Mouse (Mus musculus) midbrain, embryonic 14.5 days (tissue): ENCODE results near the gene Gm44973. TPM values are rescaled to one million over a fixed set of nuclear protein-coding genes. Genes with fewer than 3 reads are reported as not detected.
A peak's percentile ranks its signal among the peaks of the same experiment; 100 is the strongest.

Experiments used
- ATAC-seq: fragments of 200-750 bp; cut with Nextera tagmentation; 2 replicates; pipeline ENCODE4 v1.8.0; 2017; ENCODE audit warnings: moderate number of reproducible peaks, moderate library complexity; ENCODE audit not compliant: low FRiP score, low TSS enrichment
- DNase-seq: peaks from one replicate; pipeline ENCODE4 v3.0.0-alpha.2; 2015
- H3K27ac ChIP-seq: fragments of 300-500 bp; sonication (generic); replicated peaks from 2 replicates; pipeline ENCODE4 v1.5.1; 2014; ENCODE audit warnings: mild to moderate bottlenecking, low read depth, low read length, moderate library complexity
- H3K27me3 ChIP-seq: fragments of 300-500 bp; sonication (generic); 2 replicates; pipeline ENCODE4 v1.6.1; 2014; ENCODE audit warnings: low read length, control low read depth, mixed read lengths; ENCODE audit not compliant: control insufficient read depth, insufficient read depth
- H3K36me3 ChIP-seq: fragments of 300-500 bp; sonication (generic); 2 replicates; pipeline ENCODE4 v1.6.1; 2014; ENCODE audit warnings: low read length, control low read depth; ENCODE audit not compliant: control insufficient read depth, insufficient read depth
- H3K4me1 ChIP-seq: fragments of 300-500 bp; sonication (generic); 2 replicates; pipeline ENCODE4 v1.6.1; 2014; ENCODE audit warnings: mild to moderate bottlenecking, antibody characterized with exemption, low read length, control low read depth; ENCODE audit not compliant: control insufficient read depth, insufficient read depth
- H3K4me2 ChIP-seq: fragments of 300-500 bp; sonication (generic); 2 replicates; pipeline ENCODE4 v1.6.1; 2014; ENCODE audit warnings: mild to moderate bottlenecking, low read length, moderate library complexity
- H3K4me3 ChIP-seq: fragments of 300-500 bp; sonication (generic); replicated peaks from 2 replicates; pipeline ENCODE4 v1.5.1; 2014; ENCODE audit warnings: low read depth, low read length
- H3K9ac ChIP-seq: fragments of 300-500 bp; sonication (generic); replicated peaks from 2 replicates; pipeline ENCODE4 v1.6.1; 2014; ENCODE audit warnings: mild to moderate bottlenecking, low read length, moderate library complexity
- H3K9me3 ChIP-seq: fragments of 300-500 bp; sonication (generic); 2 replicates; pipeline ENCODE4 v1.6.1; 2016; ENCODE audit warnings: low read length, control low read depth, mixed read lengths; ENCODE audit not compliant: control insufficient read depth
- WGBS: fragments of 180-500 bp; shearing (Covaris S2); extraction: QIAGEN DNeasy Blood & Tissue Kit; methylation state at CpG from one replicate; pipeline ENCODE4 v1.1.7; 2014; 5-methylcytosine and 5-hydroxymethylcytosine counted together
- polyA plus RNA-seq: library from polyadenylated mRNA; unstranded; fragments of >200 nt; fragmentation: Nextera tagmentation; extraction: Ambion mirVana; gene quantifications from 2 replicates; pipeline ENCODE4 v1.2.1, GENCODE M21; 2014

Gene Gm44973
- polyA plus RNA-seq, 1 experiment from 2014 or later, result 1.3 TPM

GRCm38 (mm10) chr7:5037467-5037866, 22.2 kb downstream of the Gm44973 start:
- Histone ChIP-seq H3K27ac (peak overlapping the region; percentile 97), H3K9me3 (no peaks in the 10 kb centered on the region), H3K4me3 (peak overlapping the region; percentile 64), H3K27me3 (no peaks in the 10 kb centered on the region), H3K4me1 (0 out of 2 replicates have a peak, but pooled peaks cover 10% of the 10 kb centered on the region), H3K9ac (peak overlapping the region; percentile 75), H3K36me3 (peaks cover 38% of the 10 kb centered on the region), H3K4me2 (peak overlapping the region; percentile 57)
- 87% methylated on average over 8 of the region's 8 CpGs for WGBS
- DNase-seq (no peak), ATAC-seq (no peak)

- Histone ChIP-seq H3K9ac (peak within 1 kb of the TSS; percentile 75), H3K36me3 (peaks cover 31% of the 10 kb centered on the region), H3K27ac (peak within 1 kb of the TSS; percentile 97), H3K4me1 (0 out of 2 replicates have a peak, but pooled peaks cover 10% of the 10 kb centered on the region), H3K9me3 (no peaks in the 10 kb centered on the region), H3K4me2 (peak within 1 kb of the TSS; percentile 57), H3K4me3 (peak within 1 kb of the TSS; percentile 64), H3K27me3 (no peaks in the 10 kb centered on the region)
- peak; percentile 94 for ATAC-seq
- DNase-seq, result peak; percentile 96
- under 1% methylated on average over 48 of the region's 48 CpGs for WGBS
Observed at GRCm38 (mm10) chr7:5038109-5038732, 22.9 kb downstream of the Gm44973 start, which contains the start of gene Zfp784. Gene Zfp784 (minus strand): TSS chr7:5038446.

- Histone ChIP-seq H3K9ac (peak overlapping the region; percentile 75), H3K4me3 (peak overlapping the region; percentile 64), H3K27ac (peak overlapping the region; percentile 97; the same call in 1 of the 2 replicates), H3K4me2 (peak overlapping the region; percentile 57), H3K4me1 (0 out of 2 replicates have a peak, but pooled peaks cover 10% of the 10 kb centered on the region), H3K27me3 (no peaks in the 10 kb centered on the region), H3K9me3 (no peaks in the 10 kb centered on the region), H3K36me3 (peaks cover 24% of the 10 kb centered on the region)
- ATAC-seq (no peak), DNase-seq (no peak)
- WGBS, result 39% methylated on average over 5 of the region's 5 CpGs
Observed at GRCm38 (mm10) chr7:5038940-5039339, 23.6 kb downstream of the Gm44973 start.

DNA sequence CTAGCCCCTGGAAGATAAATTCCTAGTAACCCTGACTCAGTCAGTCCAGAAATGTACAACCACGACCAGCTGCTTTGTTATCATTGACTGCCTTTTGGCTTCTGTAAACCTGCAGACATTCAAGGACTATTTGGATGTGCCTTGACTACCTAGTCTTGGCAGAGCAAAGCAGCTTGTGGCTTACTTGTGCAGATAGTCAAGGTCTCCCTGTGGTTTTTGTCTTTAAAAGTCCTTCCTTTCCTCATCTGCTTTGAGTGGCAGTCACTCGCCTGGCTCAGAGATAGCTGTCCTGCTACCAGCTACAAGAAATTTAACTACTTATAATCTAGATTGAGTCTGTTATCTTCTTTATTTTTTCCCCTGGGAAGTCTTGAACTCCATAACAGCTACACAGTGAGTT, 29.7 kb downstream of the Gm44973 start:
- Histone ChIP-seq H3K4me2 (no peak overlapping the region), H3K27me3 (no peaks in the 10 kb centered on the region), H3K27ac (no peak overlapping the region), H3K4me1 (no peaks in the 10 kb centered on the region), H3K9me3 (no peaks in the 10 kb centered on the region), H3K4me3 (no peak overlapping the region), H3K36me3 (no peaks in the 10 kb centered on the region), H3K9ac (no peak overlapping the region)
- no peak for ATAC-seq
- no peak for DNase-seq
- WGBS, result 79% methylated on average over 2 of the region's 2 CpGs

DNA sequence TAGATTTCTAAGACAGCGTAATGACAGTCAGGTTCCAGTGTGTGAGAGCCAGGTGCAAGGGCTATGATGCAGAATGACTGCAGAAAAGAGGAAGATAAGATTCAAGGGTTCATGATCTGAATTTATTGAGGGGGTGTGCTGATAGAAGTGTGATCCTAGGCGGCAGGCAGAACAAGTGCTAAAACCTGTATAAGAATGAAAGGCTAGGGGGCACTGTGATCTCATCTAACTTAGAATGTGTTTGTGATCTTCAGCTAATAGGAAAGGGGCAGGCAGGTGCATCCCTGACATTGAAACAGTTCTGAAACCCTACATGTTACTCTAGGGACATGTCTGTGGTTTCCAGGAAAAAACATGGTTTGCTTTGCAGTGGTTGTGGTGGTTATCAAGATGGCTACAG, 30.8 kb downstream of the Gm44973 start:
- no peaks in the 10 kb centered on the region for H3K36me3 ChIP-seq
- H3K9me3 ChIP-seq, result no peaks in the 10 kb centered on the region
- H3K4me1 ChIP-seq, result peaks cover 8% of the 10 kb centered on the region; the same call in 1 of the 2 replicates
- no peak overlapping the region for H3K27ac ChIP-seq
- WGBS, result 74% methylated on average over 2 of the region's 2 CpGs
- H3K27me3 ChIP-seq, result no peaks in the 10 kb centered on the region
- H3K4me2 ChIP-seq, result no peak overlapping the region
- ATAC-seq (no peak), DNase-seq (no peak)
- no peak overlapping the region for H3K9ac ChIP-seq
- H3K4me3 ChIP-seq, result no peak overlapping the region

- DNase-seq (peak; percentile 71), ATAC-seq (no peak)
- Histone ChIP-seq H3K9ac (no peak overlapping the region), H3K4me1 (peaks cover 11% of the 10 kb centered on the region), H3K4me2 (no peak overlapping the region), H3K9me3 (no peaks in the 10 kb centered on the region), H3K27me3 (no peaks in the 10 kb centered on the region), H3K36me3 (no peaks in the 10 kb centered on the region), H3K4me3 (no peak overlapping the region), H3K27ac (no peak overlapping the region)
- WGBS, result 37% methylated on average over 2 of the region's 2 CpGs
Observed at GRCm38 (mm10) chr7:5047313-5047712, 32.0 kb downstream of the Gm44973 start.

DNA sequence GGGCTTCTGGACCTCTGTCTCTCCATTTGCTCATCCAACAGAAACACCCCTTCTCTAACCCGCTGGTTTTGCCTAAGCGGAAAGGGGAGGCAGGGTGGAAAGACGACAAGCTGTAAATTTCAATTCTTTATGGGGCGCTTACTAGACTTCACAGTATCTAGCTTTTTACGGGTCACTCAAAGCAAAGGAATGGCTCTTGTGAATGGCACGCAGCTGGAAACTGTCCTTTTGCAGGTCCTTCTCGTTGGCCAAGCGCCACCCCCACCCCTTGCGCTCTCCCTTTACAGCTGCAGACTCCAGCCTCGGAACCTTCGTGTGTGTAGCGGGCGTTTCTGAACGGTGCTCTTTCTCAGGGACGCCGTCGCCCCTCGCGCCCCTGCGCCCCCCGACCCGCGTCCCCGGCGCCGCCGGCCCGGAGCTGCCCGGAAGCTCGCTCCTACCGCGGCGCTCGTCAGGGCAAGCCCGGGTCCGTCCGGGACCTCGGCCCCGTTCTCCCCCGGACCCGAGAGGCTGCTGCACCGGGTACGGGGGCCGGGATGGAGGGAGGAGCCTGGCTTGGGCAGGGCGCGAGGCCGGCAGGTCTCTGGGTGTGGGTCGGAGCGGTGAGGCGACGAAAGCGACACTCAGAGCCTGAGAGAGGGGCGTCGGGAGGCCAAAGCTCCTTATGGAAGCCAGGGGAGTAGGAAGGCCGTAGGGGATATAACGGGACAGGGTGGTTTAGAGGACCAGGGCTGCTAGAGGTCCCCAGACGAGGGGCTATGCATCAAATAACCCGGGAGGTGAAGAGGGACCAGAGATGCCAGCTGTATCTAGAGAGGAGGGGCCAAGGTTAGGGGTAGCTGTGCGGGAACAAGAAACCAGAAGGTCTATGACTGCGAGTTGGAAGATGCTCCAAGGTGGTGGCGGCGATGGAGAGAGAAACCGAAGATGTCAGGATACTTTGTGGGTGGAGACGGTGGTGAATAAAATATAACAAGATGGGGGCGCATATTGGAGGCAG, 36.2 kb downstream of the Gm44973 start, which contains the start of gene Zfp580:
Gene Zfp580 (plus strand): TSS at position 346 of the 1,000 bp plus-strand sequence.
- ATAC-seq, result peak; percentile 82
- WGBS, result under 1% methylated on average over 65 of the region's 65 CpGs
- Histone ChIP-seq H3K27me3 (peaks cover 38% of the 10 kb centered on the region), H3K4me2 (peak within 1 kb of the TSS; percentile 73), H3K27ac (peak within 1 kb of the TSS; percentile 87), H3K9ac (peak within 1 kb of the TSS; percentile 92), H3K4me3 (peak within 1 kb of the TSS; percentile 77), H3K9me3 (no peaks in the 10 kb centered on the region), H3K4me1 (peaks cover 32% of the 10 kb centered on the region), H3K36me3 (no peaks in the 10 kb centered on the region)
- DNase-seq, result peak; percentile 89

DNA sequence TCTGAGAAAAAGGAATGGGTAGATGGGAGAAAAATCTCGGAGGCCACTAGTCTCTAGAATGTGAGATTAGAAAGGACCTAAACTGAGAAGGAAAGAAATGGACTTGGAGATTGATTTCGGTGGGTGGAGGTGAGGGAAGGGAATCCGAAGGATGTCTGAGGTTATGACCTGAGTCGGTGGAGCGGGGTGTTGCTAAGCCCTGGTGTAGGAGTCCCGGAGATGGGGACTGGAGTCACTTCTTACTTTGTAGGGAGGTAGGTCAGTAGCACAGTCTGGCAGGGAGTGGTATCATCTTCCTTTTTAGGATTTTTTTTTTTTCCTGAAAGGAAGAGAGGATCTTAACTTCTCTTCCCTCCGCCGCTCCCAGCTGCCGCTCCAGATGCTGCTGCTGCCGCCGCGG, 37.1 kb downstream of the Gm44973 start:
- Histone ChIP-seq H3K9ac (peak overlapping the region; percentile 92), H3K27ac (no peak overlapping the region), H3K36me3 (no peaks in the 10 kb centered on the region), H3K27me3 (peaks cover 44% of the 10 kb centered on the region), H3K9me3 (no peaks in the 10 kb centered on the region), H3K4me1 (peaks cover 32% of the 10 kb centered on the region), H3K4me2 (peak overlapping the region; percentile 73), H3K4me3 (peak overlapping the region; percentile 77)
- whole genome bisulfite sequencing, result 3% methylated on average over 12 of the region's 12 CpGs
- ATAC-seq (no peak), DNase-seq (peak; percentile 37)
